12 mouse cellular contexts compared by ENCODE assay signal in the genomic region with DNA sequence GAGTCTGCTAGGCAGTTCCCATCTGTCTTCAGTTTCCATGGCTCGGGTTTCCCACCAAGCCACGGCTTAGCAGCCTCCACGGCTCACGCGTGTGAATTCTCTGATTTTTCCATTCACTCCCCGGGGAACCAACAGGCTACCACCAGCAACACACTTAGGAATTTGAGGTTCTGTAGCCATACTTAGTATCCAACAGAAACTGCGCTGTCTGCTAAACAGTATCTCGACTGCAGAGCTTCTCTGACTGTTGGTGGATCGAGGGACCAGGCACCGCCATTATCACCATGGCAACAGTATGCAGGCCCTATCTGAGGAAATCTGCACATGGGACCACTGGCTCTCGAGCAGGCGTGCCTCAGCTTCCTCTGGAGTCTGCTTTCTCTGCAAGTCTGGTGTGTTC.
DNase-seq lines count a peak whose midpoint lies in the region; ATAC-seq and TF ChIP-seq lines count a peak whose summit lies in the region.
"Had no signal": no experiment of that assay in that cellular context is flagged by ENCODE, and none has a peak within 500 bp of the region (broad histone marks: within the 10 kb centered on the region; RNA-seq: fewer than 3 reads in every experiment).

No protein-coding gene starts in this region.

- no peaks in the 10 kb centered on the region for H3K79me2 ChIP-seq in heart, adult 2 months (replicated peaks; ENCODE audit: control insufficient read depth, insufficient read depth, low read length)

- H3K4me2 ChIP-seq in hindbrain, embryonic 15.5 days = peak overlapping the region; percentile 32; the same call in 1 of the 2 replicates
- H3K4me2 ChIP-seq: lung, embryonic 15.5 days had no signal

- H3K9me3 ChIP-seq in forebrain, embryonic 10.5 days = no peaks in the 10 kb centered on the region
- H3K9me3 ChIP-seq in hindbrain, embryonic 15.5 days = no peaks in the 10 kb centered on the region
- H3K9me3 ChIP-seq: heart, embryonic 10.5 days; lung, embryonic 15.5 days had no signal

- ATAC-seq in hindbrain, embryonic 15.5 days (ENCODE audit: low FRiP score, low read depth) = peak; percentile 71

- no peak for TF ChIP-seq CTCF in heart, adult 2 months (IDR thresholded peaks at IDR 0.05)

- H3K9ac ChIP-seq in hindbrain, embryonic 15.5 days = no peak overlapping the region
- H3K9ac ChIP-seq in heart, adult 2 months (ENCODE audit: low read depth, low read length) = no peak overlapping the region
- H3K9ac ChIP-seq: lung, embryonic 15.5 days had no signal

- intact Hi-C loops in heart, adult 2 months (cut with DNase I) = no loop called here

- peaks cover 5% of the 10 kb centered on the region for H3K4me1 ChIP-seq in forebrain, embryonic 10.5 days
- peaks cover 6% of the 10 kb centered on the region for H3K4me1 ChIP-seq in hindbrain, embryonic 15.5 days (replicated peaks)
- no peaks in the 10 kb centered on the region for H3K4me1 ChIP-seq in heart, adult 2 months (ENCODE audit: control insufficient read depth, insufficient read depth, low read length)
- H3K4me1 ChIP-seq: heart, embryonic 10.5 days; lung, embryonic 15.5 days had no signal

- no peak for TF ChIP-seq EP300 in heart, adult 2 months (IDR thresholded peaks at IDR 0.05; ENCODE audit: insufficient read depth, low read depth, low read length)

- 70% methylated on average over 12 of the region's 12 CpGs for WGBS in forebrain, embryonic 10.5 days
- WGBS in hindbrain, embryonic 15.5 days = 27% methylated on average over 12 of the region's 12 CpGs
- 61% methylated on average over 12 of the region's 12 CpGs for WGBS in heart, adult 2 months

- DNase-seq in embryo, embryonic 10 days (ENCODE audit: low spot score) = peak; percentile 47
- no peak for DNase-seq in embryo, embryonic 9.5 days (ENCODE audit: extremely low spot score)
- DNase-seq in forebrain, embryonic 10.5 days (ENCODE audit: extremely low spot score, low spot score) = peak; percentile 19
- peak; percentile 21 for DNase-seq in neural tube, embryonic 10.5 days (ENCODE audit: extremely low spot score, low spot score)
- DNase-seq in adrenal gland, postnatal 4 days (ENCODE audit: low spot score in 2 of 2) = no peak
- DNase-seq in layer of hippocampus, postnatal 25 days (ENCODE audit: extremely low spot score in 1 of 2, low spot score in 1 of 2) = no peak
- DNase-seq in heart, adult 2 months = no peak
- DNase-seq: adrenal gland, postnatal 10 days; cerebellum, adult 18-20 months had no signal

- no peak for TF ChIP-seq POLR2A in heart, adult 2 months (IDR thresholded peaks at IDR 0.05; ENCODE audit: insufficient read depth, low read depth, low read length)

- no peaks in the 10 kb centered on the region for H3K36me3 ChIP-seq in forebrain, embryonic 10.5 days (replicated peaks)
- no peaks in the 10 kb centered on the region for H3K36me3 ChIP-seq in hindbrain, embryonic 15.5 days
- no peaks in the 10 kb centered on the region for H3K36me3 ChIP-seq in heart, adult 2 months (ENCODE audit: control insufficient read depth, insufficient read depth, low read length)
- H3K36me3 ChIP-seq: heart, embryonic 10.5 days; lung, embryonic 15.5 days had no signal

- H3K27ac ChIP-seq in forebrain, embryonic 10.5 days = no peak overlapping the region
- H3K27ac ChIP-seq in hindbrain, embryonic 15.5 days (replicated peaks) = no peak overlapping the region
- H3K27ac ChIP-seq in heart, adult 2 months = no peak overlapping the region
- H3K27ac ChIP-seq: heart, embryonic 10.5 days; lung, embryonic 15.5 days had no signal

- H3K4me3 ChIP-seq in forebrain, embryonic 10.5 days = no peak overlapping the region
- H3K4me3 ChIP-seq in hindbrain, embryonic 15.5 days = no peak overlapping the region
- no peak overlapping the region for H3K4me3 ChIP-seq in heart, adult 2 months
- H3K4me3 ChIP-seq: heart, embryonic 10.5 days; lung, embryonic 15.5 days had no signal

- H3K27me3 ChIP-seq in forebrain, embryonic 10.5 days (ENCODE audit: poor library complexity, severe bottlenecking) = no peaks in the 10 kb centered on the region
- no peaks in the 10 kb centered on the region for H3K27me3 ChIP-seq in hindbrain, embryonic 15.5 days
- no peaks in the 10 kb centered on the region for H3K27me3 ChIP-seq in heart, adult 2 months (ENCODE audit: control insufficient read depth, insufficient read depth, low read length)
- H3K27me3 ChIP-seq: lung, embryonic 15.5 days had no signal

Comparison
In these comparisons a context has a peak if more than half of its experiments do, and no peak if none do; other contexts are left out.
1. DNase-seq: peak in embryo, embryonic 10 days (single experiment), forebrain, embryonic 10.5 days (single experiment) and neural tube, embryonic 10.5 days (single experiment); none in embryo, embryonic 9.5 days (single experiment), adrenal gland, postnatal 4 days (0 of 2), layer of hippocampus, postnatal 25 days (0 of 2) and heart, adult 2 months (0 of 2).